ENCODE assay signal across 8 mouse cellular contexts in genomic region chr7:35215225-35215624, GRCm38 (mm10). TPM values are rescaled to one million over a fixed set of nuclear protein-coding genes. Genes with fewer than 3 reads are reported as not detected.
A peak's percentile ranks its signal among the peaks of the same experiment; 100 is the strongest.
DNase-seq lines count a peak whose midpoint lies in the region; ATAC-seq lines count a peak whose summit lies in the region.

Gene Lrp3, minus strand, starts transcription at chr7:35215498.

- ATAC-seq in common myeloid progenitor, adult 5-6 weeks (replicated peaks; ENCODE audit: low read depth, poor library complexity, severe bottlenecking): peak; percentile 56
- peak; percentile 93 for ATAC-seq in intestine, embryonic 14.5 days (replicated peaks; ENCODE audit: low FRiP score, low TSS enrichment, low read depth)

- H3K27ac ChIP-seq in intestine, embryonic 14.5 days (ENCODE audit: low read depth): peak within 1 kb of the TSS; percentile 19; the same call in 1 of the 2 replicates

- peak within 1 kb of the TSS; percentile 64 for H3K9ac ChIP-seq in intestine, embryonic 14.5 days (ENCODE audit: low read length)

- DNase-seq in adrenal gland, adult 8-10 months: peak; percentile 71
- peak; percentile 79 for DNase-seq in gastrocnemius, postnatal 14 days
- DNase-seq in intestine, embryonic 14.5 days (ENCODE audit: low spot score): peak; percentile 86
- peak in 1 of 2 experiments; percentile 65 for DNase-seq in left cerebral cortex, postnatal 14 days (ENCODE audit: low spot score in 2 of 2)
- peak; percentile 81 for DNase-seq in mesoderm, embryonic 11.5 days (ENCODE audit: low read depth, low spot score)
- DNase-seq in right cerebral cortex, postnatal 4 days: peak; percentile 74
- DNase-seq in thymus, postnatal 0 days (ENCODE audit: low spot score): no peak

- under 1% methylated on average over 43 of the region's 53 CpGs for WGBS in intestine, embryonic 14.5 days

- intact Hi-C loops in gastrocnemius, postnatal 14 days (cut with DNase I; ENCODE audit: low total_unique reads): no loop called here
- intact Hi-C loops in left cerebral cortex, postnatal 14 days (cut with DNase I): no loop called here

- peaks cover 6% of the 10 kb centered on the region; the same call in 1 of the 2 replicates for H3K36me3 ChIP-seq in intestine, embryonic 14.5 days (ENCODE audit: control insufficient read depth, insufficient read depth, low read length)

- no peaks in the 10 kb centered on the region for H3K27me3 ChIP-seq in intestine, embryonic 14.5 days (replicated peaks; ENCODE audit: control insufficient read depth, insufficient read depth, low read length)

- H3K4me3 ChIP-seq in intestine, embryonic 14.5 days (ENCODE audit: low read depth, low read length): peak within 1 kb of the TSS; percentile 61

- H3K9me3 ChIP-seq in intestine, embryonic 14.5 days (ENCODE audit: control insufficient read depth, low read length): no peaks in the 10 kb centered on the region

- H3K4me1 ChIP-seq in intestine, embryonic 14.5 days (replicated peaks; ENCODE audit: control insufficient read depth, insufficient read depth, low read length): peaks cover 7% of the 10 kb centered on the region

- H3K4me2 ChIP-seq in intestine, embryonic 14.5 days (ENCODE audit: low read length): peak within 1 kb of the TSS; percentile 63

RNA-seq across cellular contexts. Expression of gene Lrp3, which starts in this region (rescaled TPM):
- 10 to 100 TPM; 21.8 to 24.6 (median 24.3) TPM for total RNA-seq in adrenal gland, adult 8-10 months (2022)
- 0.14 TPM in 1 of 2 replicates, not detected in the other for total RNA-seq in common myeloid progenitor, adult 5-6 weeks (2017)
- total RNA-seq in gastrocnemius, postnatal 14 days (2021): 1 to 10 TPM; 9.1 to 9.8 TPM
- 7.0 and 8.6 TPM in 2 replicates for polyA plus RNA-seq in intestine, embryonic 14.5 days (2014; fragmentation: Nextera tagmentation; extraction: Ambion mirVana)
- total RNA-seq in left cerebral cortex, postnatal 14 days (2021): 10 to 100 TPM; 83.8 to 84.6 TPM
- polyA plus RNA-seq in thymus, postnatal 0 days (2015; fragmentation: Nextera tagmentation; extraction: Ambion mirVana): 0.42 and 0.43 TPM in 2 replicates

Comparison
In these comparisons a context has a peak if more than half of its experiments do, and no peak if none do; other contexts are left out.
1. Peak in ATAC-seq in common myeloid progenitor, adult 5-6 weeks; RNA of the gene not detected or under 1 TPM.